Mouse (Mus musculus) monocyte, adult 2 months (primary cell): ENCODE measurements around the gene Hes7.
"Not testable (repeated sequence)": the region's sequence is repeated elsewhere in the genome, so short reads cannot be mapped to it uniquely, and the experiment has no call there.

ENCODE experiments used
- DNase-seq, 2 experiments: peaks; one replicate each; pipeline ENCODE4 v3.0.0; 2022; ENCODE audit warnings: low spot score in 2 of 2, low read depth in 1 of 2

Hes7 gene

DNA sequence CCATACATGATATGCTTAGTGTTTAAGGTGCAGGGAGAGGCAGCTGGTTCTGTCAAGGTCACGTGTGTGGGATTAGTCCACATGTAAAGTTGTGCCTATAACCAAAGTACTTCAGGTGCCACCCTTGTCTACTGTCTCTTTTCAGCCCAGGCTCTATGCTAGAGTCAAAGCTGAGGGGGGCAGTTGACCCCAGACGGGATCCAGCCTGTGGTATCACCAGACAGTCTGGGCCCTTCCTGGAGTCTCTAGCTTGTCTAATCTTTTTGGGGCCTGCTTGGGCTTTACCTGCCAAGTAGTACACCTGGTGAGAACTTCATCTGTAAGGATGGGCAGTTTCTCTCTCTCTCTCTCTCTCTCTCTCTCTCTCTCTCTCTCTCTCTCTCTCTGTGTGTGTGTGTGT lies 32.6 kb upstream of the Hes7 start:
- no peak for DNase-seq

DNA sequence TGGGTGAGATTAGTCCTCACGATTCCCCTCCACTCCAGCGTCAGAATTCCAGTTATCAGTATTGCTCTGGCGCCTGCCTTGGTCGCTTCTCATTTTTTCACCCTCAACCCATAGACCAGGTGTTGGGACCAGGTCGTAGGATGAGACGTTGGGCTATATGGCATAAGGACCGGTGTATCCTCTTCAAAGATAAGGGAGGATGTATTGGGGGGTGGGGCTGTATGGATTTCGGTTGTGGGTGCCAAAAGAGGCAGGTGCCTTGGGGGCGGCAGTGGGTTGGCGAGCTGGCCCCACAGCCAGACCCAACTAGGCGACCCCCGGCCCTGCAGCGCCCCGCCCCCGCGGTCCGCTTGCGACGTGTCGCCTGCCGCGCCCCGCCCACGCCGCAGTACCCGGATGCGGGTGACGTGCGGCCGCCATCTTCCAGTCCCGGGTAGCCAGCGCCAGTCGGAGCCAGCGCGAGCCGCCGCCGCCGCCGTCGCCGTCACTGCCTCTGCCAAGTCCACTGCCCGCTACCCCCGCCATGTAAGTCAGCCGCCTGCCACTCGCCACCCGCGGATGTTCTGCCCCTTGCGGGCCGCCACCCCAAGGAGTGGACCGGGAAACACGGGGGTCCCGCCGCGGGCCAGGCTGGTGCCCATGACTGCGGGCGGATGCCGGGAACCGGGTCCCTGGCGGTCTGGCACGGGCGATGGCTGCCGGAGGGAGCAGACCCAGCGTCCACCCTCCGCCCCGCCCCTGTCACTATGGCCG lies 31.9 kb upstream of the Hes7 start, which contains the start of gene Vamp2:
Vamp2 (plus strand) TSS at position 388 of the 753 bp plus-strand sequence.
- peak; percentile 51 to 82 for DNase-seq

- DNase-seq: no peak
Observed at GRCm38 (mm10) chr11:69088856-69089615, 31.2 kb upstream of the Hes7 start.

DNA sequence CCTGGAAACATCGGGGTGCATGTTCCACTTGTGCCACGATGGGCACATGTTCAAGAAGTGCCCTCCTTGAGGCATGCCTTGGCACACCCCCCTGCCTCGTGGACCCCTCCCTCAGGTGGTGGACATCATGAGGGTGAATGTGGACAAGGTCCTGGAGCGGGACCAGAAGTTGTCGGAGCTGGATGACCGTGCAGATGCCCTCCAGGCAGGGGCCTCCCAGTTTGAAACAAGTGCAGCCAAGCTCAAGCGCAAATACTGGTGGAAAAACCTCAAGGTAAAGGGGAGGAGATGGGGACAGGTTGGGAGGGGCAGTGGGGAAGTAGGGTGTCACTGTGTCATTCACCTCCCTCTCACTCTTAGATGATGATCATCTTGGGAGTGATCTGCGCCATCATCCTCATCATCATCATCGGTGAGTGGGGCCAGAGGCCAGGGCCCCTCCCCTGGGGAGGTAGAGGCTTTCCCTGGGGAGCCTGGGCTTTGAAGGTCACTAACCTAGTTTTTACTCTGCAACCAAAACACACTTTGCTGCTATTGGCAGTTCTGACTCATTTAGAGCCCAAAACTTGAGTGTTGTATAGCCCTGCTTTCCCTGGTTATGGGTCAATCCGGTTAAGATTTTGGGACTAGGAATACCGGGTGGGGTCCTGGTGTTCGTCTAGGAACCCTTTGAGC lies 30.5 kb upstream of the Hes7 start:
- no peak for DNase-seq

- no peak for DNase-seq
Observed at GRCm38 (mm10) chr11:69090367-69090766, 29.8 kb upstream of the Hes7 start.

- no peak for DNase-seq
Observed at GRCm38 (mm10) chr11:69091566-69092385, 28.4 kb upstream of the Hes7 start.

DNA sequence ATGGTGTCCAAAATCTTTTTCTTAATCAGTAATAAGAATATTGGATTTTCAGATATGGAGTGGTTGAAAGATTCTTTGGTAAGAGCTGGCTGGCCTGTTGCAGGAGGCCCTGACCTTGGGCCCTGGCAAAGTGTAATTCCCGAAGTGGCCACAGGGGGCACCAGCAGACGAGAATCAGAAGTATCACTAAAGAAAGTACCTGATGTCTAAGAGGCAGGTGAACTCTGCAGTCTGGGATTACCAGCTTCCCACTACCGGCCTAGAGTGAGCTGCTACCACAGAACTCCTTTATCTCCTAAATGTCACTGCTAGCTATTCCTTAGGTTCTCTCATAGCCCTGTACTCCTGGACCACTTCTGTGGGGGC lies 27.8 kb upstream of the Hes7 start:
- peak in 1 of 2 experiments; percentile 83 for DNase-seq

DNA sequence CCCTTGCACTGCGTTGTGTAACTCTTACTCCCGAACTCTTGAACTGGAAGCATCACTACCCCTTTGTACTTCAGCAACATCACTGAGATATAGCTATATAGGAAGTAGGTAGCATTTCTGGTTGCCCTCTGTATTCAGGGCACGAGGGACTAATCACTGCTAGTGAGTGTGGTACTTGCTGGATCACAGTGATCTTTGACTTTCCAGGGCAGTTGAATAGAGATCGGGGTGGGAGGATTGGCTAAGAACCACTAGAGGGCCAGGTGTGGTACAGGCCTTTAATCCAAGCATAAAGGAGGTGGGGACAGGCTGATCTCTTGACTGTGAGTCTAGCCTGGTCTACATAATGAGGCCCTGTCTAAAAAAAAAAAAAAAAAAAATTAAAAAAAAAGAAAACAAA lies 27.3 kb upstream of the Hes7 start:
- no peak for DNase-seq

DNA sequence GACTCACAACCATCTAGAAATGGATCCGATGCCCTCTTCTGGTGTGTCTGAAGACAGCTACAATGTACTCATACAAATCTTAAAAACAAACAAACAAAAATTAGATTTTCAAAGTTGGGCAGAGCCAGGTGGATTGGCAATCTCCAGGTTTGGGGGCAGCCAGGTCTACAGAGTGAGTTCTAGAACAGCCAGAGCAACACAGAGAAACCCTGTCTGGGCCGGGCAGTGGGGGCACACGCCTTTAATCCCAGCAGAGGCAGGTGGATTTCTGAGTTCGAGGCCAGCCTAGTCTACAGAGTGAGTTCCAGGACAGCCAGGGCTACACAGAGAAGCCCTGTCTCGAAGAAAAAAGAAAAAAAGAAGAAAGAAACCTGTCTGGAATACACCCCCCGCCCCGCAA lies 26.3 kb upstream of the Hes7 start:
- DNase-seq: not testable (repeated sequence)

GRCm38 (mm10) chr11:69094697-69095429 lies 25.3 kb upstream of the Hes7 start, which contains the start of gene Per1:
Gene Per1, plus strand, starts transcription at chr11:69095217.
- peak; percentile 98 to 100 for DNase-seq

DNA sequence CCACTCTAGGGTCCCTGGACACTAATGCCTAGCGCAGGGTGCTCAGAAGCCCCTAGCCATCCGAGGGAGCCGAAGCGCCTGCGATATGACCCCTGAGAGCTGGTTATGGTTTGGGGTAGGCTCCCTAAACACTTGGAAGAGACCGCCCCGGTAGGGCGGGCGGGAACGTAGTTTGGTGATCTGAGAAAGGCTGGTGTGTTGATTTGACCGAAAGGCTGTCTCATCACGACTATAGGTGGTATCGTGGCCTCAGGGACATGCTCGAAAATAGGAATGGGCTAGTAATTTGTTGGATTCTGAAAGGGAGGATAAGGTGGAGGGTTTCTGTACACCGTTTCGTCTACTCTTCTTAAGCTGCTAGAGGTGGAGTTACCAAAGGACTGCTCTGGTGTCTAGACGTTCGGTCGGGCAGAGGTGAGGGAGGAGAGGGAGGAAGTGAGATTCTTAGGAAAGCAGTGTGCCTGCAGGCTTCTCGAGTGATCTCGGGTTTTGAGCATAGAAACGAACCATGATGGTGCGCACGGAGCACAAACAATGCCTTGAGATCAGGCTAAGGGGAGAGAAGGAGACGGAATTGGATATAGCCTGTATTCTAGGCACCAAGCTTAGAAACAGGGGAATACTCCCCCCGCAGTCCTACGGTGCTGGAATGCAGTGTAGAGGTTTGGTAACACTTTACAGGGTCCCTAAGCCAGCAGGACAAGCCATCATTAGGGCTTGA lies 24.5 kb upstream of the Hes7 start:
- peak in 1 of 2 experiments; percentile 69 for DNase-seq

DNA sequence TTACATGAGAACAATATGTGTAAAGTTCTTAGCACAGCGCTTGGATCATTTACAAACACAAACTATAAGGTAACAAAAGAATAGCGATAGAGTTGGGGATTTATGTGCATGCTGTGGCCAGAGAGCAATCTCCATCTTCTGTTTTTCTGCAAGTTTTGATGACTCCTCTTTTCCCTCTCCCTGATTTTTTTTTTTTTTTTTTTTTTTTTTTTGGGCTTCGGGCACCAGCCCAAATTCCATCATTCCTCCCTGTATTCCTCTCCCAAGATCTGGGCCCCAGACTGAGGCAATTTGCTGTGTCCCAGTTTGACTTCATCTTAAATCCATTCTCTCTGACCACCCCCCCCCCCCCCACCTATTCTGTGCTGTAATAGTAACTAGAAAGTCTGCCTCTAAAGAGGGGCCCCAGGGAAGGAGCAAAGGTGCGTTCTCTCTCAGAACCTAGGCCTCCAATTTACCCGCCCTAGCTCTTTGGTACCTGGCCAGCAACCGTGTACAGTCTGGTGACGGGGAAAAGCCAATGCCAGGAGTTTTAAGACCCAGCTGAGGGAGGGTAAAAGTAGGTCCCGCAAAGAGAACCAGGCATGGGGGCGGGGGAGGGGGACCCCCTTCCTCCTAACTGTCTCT lies 23.7 kb upstream of the Hes7 start:
- no peak for DNase-seq

GRCm38 (mm10) chr11:69096987-69097900 lies 23.0 kb upstream of the Hes7 start:
- peak; percentile 98 to 99 for DNase-seq

- DNase-seq: no peak
Observed at GRCm38 (mm10) chr11:69098039-69098761, 22.0 kb upstream of the Hes7 start.

- DNase-seq: peak; percentile 97 to 98
Observed at GRCm38 (mm10) chr11:69098762-69099091, 21.5 kb upstream of the Hes7 start.

DNA sequence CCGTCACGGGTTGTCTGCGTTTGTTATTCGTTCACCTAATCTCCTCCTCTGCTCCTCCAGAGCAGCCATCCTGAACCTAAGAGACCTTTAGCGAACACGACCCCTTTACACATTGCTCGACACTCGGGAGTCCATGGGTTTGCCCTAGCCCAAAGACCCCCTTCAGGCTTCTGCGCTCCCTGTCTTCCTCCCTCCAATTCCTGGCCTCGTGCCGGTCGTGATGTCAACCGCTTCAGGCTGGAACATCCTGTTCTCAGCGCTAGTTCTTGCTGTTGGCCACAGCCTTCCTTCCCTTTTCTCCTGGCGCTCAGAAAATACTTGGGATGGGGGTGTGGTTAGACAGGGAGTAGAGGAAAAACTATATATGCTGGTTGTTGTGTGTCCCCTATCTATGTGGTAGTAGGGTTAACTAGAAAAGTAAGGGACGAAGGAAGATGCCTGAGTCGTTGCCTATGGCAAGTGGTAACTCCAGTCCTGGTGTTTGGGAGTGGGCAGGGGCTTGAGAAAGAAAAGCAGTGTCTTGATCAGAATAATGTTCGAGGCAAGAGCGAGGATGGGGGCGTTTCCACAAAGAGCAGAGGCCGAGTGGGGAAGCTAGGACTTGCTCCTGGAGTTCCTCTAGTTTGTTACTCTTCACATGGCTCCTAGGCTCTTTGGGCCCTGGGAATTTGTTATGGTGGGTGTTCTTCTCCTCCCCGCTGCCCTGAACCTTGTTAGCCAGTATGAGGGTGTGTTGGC lies 20.9 kb upstream of the Hes7 start:
- DNase-seq: peak in 1 of 2 experiments; percentile 72

DNA sequence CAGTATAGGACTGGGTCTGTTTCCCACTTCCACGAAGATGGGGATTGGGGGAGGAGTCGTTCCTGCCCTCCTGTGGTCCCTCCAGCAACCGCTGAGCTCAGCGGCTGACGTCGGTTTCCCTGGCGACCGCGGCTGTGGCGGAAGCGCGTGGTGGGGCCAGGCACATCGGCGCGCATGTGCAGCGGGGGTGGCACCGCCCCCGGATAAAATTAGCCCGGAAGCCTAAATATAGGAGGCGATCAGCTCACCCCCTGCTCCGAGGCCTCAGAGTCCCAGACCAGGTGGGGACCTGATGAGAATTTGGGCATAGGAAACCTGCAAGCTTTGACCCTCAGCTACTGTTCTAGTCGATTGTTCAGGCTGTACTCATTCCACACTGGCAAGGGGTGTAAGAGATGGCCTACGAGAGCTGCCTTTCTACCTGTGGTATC lies 20.3 kb upstream of the Hes7 start:
- DNase-seq: peak in 1 of 2 experiments; percentile 90
